Comparison of ENCODE assay signal across 21 mouse cellular contexts in the genomic region with DNA sequence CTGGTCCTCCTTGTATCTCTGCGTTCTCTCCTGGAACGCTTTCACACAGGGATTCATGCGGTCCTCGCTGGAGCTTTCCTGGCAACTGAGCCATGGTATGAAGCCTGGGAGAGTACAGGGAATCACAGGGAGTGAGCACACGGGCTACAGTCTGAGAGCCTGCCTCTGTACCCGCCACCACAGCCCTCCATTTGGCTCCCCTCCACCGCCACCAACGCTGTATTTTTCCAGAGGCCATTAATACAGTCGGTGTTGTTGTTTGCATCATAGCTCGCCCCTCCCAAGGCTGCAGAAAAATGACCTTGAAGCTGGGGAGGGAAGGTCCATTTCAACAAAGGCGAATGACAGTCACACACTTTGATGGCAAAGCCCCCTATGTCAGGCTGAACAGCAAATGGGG. TPM values are rescaled to one million over a fixed set of nuclear protein-coding genes. Genes with fewer than 3 reads are reported as not detected.
DNase-seq lines count a peak whose midpoint lies in the region; ATAC-seq lines count a peak whose summit lies in the region.
"Had no signal": no experiment of that assay in that cellular context is flagged by ENCODE, and none has a peak within 500 bp of the region (broad histone marks: within the 10 kb centered on the region; RNA-seq: fewer than 3 reads in every experiment).

No protein-coding gene starts in this region.

- 44% methylated on average over 11 of the region's 11 CpGs for WGBS in forebrain, embryonic 15.5 days
- 76% methylated on average over 11 of the region's 11 CpGs for WGBS in midbrain, embryonic 14.5 days

- ATAC-seq in frontal cortex, adult (ENCODE audit: low TSS enrichment) = peak; percentile 71
- ATAC-seq in forebrain, embryonic 15.5 days (replicated peaks) = peak; percentile 53
- ATAC-seq in midbrain, embryonic 14.5 days (ENCODE audit: low FRiP score, low TSS enrichment) = no peak
- ATAC-seq: intestine, embryonic 16.5 days had no signal

- no peaks in the 10 kb centered on the region for H3K9me3 ChIP-seq in forebrain, embryonic 15.5 days
- no peaks in the 10 kb centered on the region for H3K9me3 ChIP-seq in midbrain, embryonic 14.5 days (ENCODE audit: control insufficient read depth, low read length)

- intact Hi-C loops in heart, postnatal 10 days (cut with DNase I) = no loop called here

- H3K4me2 ChIP-seq in forebrain, embryonic 15.5 days (replicated peaks) = no peak overlapping the region
- H3K4me2 ChIP-seq in midbrain, embryonic 14.5 days (ENCODE audit: low read length) = no peak overlapping the region

- no peak overlapping the region for H3K4me3 ChIP-seq in forebrain, embryonic 15.5 days
- H3K4me3 ChIP-seq in midbrain, embryonic 14.5 days (replicated peaks; ENCODE audit: low read depth, low read length) = no peak overlapping the region

- DNase-seq in frontal cortex, postnatal 14 days (ENCODE audit: low spot score in 2 of 2) = no peak
- DNase-seq in adrenal gland, postnatal 14 days = peak; percentile 47
- no peak for DNase-seq in midbrain, embryonic 14.5 days
- DNase-seq in heart, postnatal 10 days = no peak
- DNase-seq in gastrocnemius, postnatal 10 days = no peak
- DNase-seq: cerebellum, adult 11 months; kidney, postnatal 10 days; lung, adult 2 months; right cerebral cortex, postnatal 14 days; thymus, postnatal 4 days had no signal

- H3K9ac ChIP-seq in forebrain, embryonic 15.5 days (replicated peaks) = no peak overlapping the region
- no peak overlapping the region for H3K9ac ChIP-seq in midbrain, embryonic 14.5 days (replicated peaks; ENCODE audit: low read length)

- H3K36me3 ChIP-seq in forebrain, embryonic 15.5 days = no peaks in the 10 kb centered on the region
- no peaks in the 10 kb centered on the region for H3K36me3 ChIP-seq in midbrain, embryonic 14.5 days (ENCODE audit: control insufficient read depth, insufficient read depth, low read length)

- peak overlapping the region; percentile 35 for H3K27ac ChIP-seq in forebrain, embryonic 15.5 days (replicated peaks)
- H3K27ac ChIP-seq in midbrain, embryonic 14.5 days (replicated peaks; ENCODE audit: low read depth, low read length) = 0 out of 2 replicates have a peak overlapping the region, but pooled peaks have one; percentile 4

- H3K27me3 ChIP-seq in forebrain, embryonic 15.5 days = no peaks in the 10 kb centered on the region
- H3K27me3 ChIP-seq in midbrain, embryonic 14.5 days (ENCODE audit: control insufficient read depth, insufficient read depth, low read length) = no peaks in the 10 kb centered on the region

- H3K4me1 ChIP-seq in forebrain, embryonic 15.5 days = peaks cover 11% of the 10 kb centered on the region
- peaks cover 1% of the 10 kb centered on the region; the same call in 1 of the 2 replicates for H3K4me1 ChIP-seq in midbrain, embryonic 14.5 days (ENCODE audit: control insufficient read depth, insufficient read depth, low read length)

RNA-seq across cellular contexts. Expression of gene 1700019N19Rik, which starts 5.1 kb away (rescaled TPM):
- not detected in 2 replicates for total RNA-seq in adrenal gland, postnatal 14 days (2021)
- polyA plus RNA-seq in forebrain, embryonic 15.5 days (2015; fragmentation: Nextera tagmentation; extraction: Ambion mirVana) = not detected in 2 replicates
- polyA plus RNA-seq in midbrain, embryonic 14.5 days (2014; fragmentation: Nextera tagmentation; extraction: Ambion mirVana) = not detected in 2 replicates
- total RNA-seq in heart, postnatal 10 days (2021) = not detected
- not detected for total RNA-seq in gastrocnemius, postnatal 10 days (2021)
- total RNA-seq: gastrocnemius, adult 8-10 months; heart, adult 8-10 months; liver, adult 2 months had no signal
- polyA plus RNA-seq: C2C12; embryonic facial prominence, embryonic 11.5 days; heart, postnatal 0 days; intestine, embryonic 16.5 days; liver, adult 2 months; lung, adult 2 months had no signal

RNA-seq across cellular contexts. Expression of gene Pnliprp2, which starts 29.7 kb away (rescaled TPM):
- not detected in 2 replicates for total RNA-seq in adrenal gland, postnatal 14 days (2021)
- 0.48 and 0.50 TPM in 2 replicates for polyA plus RNA-seq in forebrain, embryonic 15.5 days (2015; fragmentation: Nextera tagmentation; extraction: Ambion mirVana)
- not detected in 2 replicates for polyA plus RNA-seq in midbrain, embryonic 14.5 days (2014; fragmentation: Nextera tagmentation; extraction: Ambion mirVana)
- not detected for total RNA-seq in heart, postnatal 10 days (2021)
- total RNA-seq in gastrocnemius, postnatal 10 days (2021) = not detected
- total RNA-seq: gastrocnemius, adult 8-10 months; heart, adult 8-10 months; layer of hippocampus, postnatal 14 days; left cerebral cortex, postnatal 25 days had no signal
- polyA plus RNA-seq: C2C12; embryonic facial prominence, embryonic 11.5 days; heart, postnatal 0 days; liver, adult 2 months; lung, adult 2 months had no signal
